Mouse (Mus musculus) embryonic fibroblast, embryonic 13.5 days (primary cell): ENCODE results near the gene Armc7.

ENCODE experiments used
- CTCF ChIP-seq: IDR thresholded peaks from 2 replicates; pipeline ENCODE4 v1.5.1; 2011; ENCODE audit warnings: mild to moderate bottlenecking, control low read depth, low read length, moderate library complexity, borderline replicate concordance; ENCODE audit not compliant: insufficient read depth
- POLR2A ChIP-seq: IDR thresholded peaks from 2 replicates; pipeline ENCODE4 v1.6.1; 2011; ENCODE audit warnings: low read depth, mild to moderate bottlenecking, control low read depth, low read length, moderate library complexity

- peak; percentile 73 for TF ChIP-seq POLR2A
- no peak for TF ChIP-seq CTCF
Measured at GRCm38 (mm10) chr11:115536038-115536681, 60.7 kb downstream of the Armc7 start, which contains the start of gene Sumo2.
